Mouse (Mus musculus): Measurements from ENCODE around the gene Ttc4. TPM values are rescaled to one million over a fixed set of nuclear protein-coding genes. Genes with fewer than 3 reads are reported as not detected.

The Ttc4 gene
- polyA plus RNA-seq, 1 experiment: 72.4 TPM

DNA sequence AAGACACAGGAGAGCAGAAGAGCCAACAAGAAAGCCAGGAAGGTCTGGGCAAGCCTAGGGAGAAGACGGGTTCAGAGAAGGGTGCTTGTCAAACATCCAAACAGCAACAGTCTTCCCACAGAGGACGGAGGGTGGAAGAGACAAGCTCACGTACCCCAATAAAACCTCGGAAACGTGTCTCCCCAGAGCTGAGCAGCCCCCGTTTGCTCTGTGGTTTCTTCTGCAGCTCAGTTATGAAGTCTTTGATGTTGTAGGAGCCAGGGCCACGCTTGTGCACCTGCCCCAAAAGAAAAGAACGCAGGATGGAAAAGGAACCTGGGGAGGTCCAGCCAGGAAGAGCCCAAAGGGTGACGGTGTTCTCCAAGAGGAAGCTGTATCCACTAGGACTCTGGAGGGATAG is 63.9 kb downstream of the Ttc4 start:
- DNase-seq (ENCODE audit: low spot score): no peak

GRCm38 (mm10) chr4:106614180-106614797 is 64.5 kb downstream of the Ttc4 start:
- DNase-seq (ENCODE audit: low spot score): peak; percentile 40

DNA sequence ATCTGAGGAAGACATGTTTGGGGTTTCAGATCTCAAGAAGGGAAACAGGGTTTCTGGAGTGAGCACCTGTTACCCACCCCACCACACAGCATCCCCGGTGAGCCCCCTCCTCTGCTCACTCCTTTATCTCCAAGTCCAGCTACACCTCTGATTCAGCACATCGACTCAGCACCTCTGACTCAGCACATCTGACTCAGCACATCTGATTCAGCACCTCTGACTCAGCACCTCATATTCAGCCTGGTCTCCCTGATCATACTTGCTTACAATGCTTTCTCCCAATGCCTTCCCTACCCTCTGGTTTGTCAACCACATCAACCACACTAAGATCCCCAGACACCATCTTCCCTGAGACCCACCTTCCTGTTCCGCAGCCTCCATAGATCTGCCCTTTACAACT is 65.2 kb downstream of the Ttc4 start:
- no peak for DNase-seq (ENCODE audit: low spot score)

GRCm38 (mm10) chr4:106613105-106613504 is 65.6 kb downstream of the Ttc4 start:
- no peak for DNase-seq (ENCODE audit: low spot score)

Other genes starting within 250 kb of the Ttc4 start
- gene Pcsk9, start 214.6 kb downstream of the Ttc4 start, polyA plus RNA-seq (2012; rRNA removed): 1.7 and 2.0 TPM in 2 replicates
- gene Bsnd, start 186.7 kb downstream of the Ttc4 start, polyA plus RNA-seq (2012; rRNA removed): 0.34 and 0.41 TPM in 2 replicates
- gene Dhcr24, start 117.9 kb downstream of the Ttc4 start, polyA plus RNA-seq (2012; rRNA removed): 52.0 and 55.7 TPM in 2 replicates
- 0.23 and 0.37 TPM in 2 replicates for gene Lexm, start 61.7 kb downstream of the Ttc4 start, polyA plus RNA-seq (2012; rRNA removed)
- 8.0 and 11.9 TPM in 2 replicates for gene Ttc22, start 56.5 kb downstream of the Ttc4 start, polyA plus RNA-seq (2012; rRNA removed)
- 9.3 and 12.1 TPM in 2 replicates for gene Pars2, start 27.9 kb downstream of the Ttc4 start, polyA plus RNA-seq (2012; rRNA removed)
- 2.0 and 3.6 TPM in 2 replicates for gene Mroh7, start 52.0 kb upstream of the Ttc4 start, polyA plus RNA-seq (2012; rRNA removed)
- gene Fam151a, start 54.9 kb upstream of the Ttc4 start, polyA plus RNA-seq (2012; rRNA removed): 0.61 and 0.81 TPM in 2 replicates
- 7.2 and 11.2 TPM in 2 replicates for gene Acot11, start 126.1 kb upstream of the Ttc4 start, polyA plus RNA-seq (2012; rRNA removed)
- gene Ssbp3, start 231.8 kb upstream of the Ttc4 start, polyA plus RNA-seq (2012; rRNA removed): 59.0 and 71.8 TPM in 2 replicates

Measured in urinary bladder, adult 2 months (tissue).